Mouse (Mus musculus) v-Abl transformed pro-B cells (cell line): ENCODE data around the gene Krt12.

ENCODE experiments used
- in situ Hi-C, 2 experiments: fragments of 400-800 bp; cut with MboI; formaldehyde crosslinking; loops; one replicate each; pipeline ENCODE4 v1.15.1; 2025; ENCODE audit not compliant: unreplicated experiment in 2 of 2

Krt12 gene

DNA sequence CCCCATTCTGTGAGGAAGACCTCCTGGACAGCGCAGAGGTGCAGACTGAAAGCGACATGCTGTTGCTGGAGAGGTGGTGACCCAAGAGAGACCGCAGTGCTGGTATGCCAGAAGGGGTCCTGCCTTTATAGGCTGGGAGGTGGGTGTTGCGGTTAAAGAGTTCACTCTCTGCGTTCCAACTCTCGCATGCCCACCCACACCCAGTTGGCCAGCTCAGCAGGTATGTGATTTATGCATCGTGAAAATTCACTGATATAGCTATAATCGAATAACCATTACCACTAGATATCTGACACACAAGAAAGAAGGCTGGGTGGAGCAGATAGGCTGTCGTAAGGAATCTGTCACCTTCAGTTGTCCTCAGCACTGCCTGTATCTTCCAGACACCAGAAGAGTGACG lies at the start of gene Krt12:
Krt12 (minus strand) TSS at position 101 of the 400 bp plus-strand sequence.
- in situ Hi-C loops = no loop called here

DNA sequence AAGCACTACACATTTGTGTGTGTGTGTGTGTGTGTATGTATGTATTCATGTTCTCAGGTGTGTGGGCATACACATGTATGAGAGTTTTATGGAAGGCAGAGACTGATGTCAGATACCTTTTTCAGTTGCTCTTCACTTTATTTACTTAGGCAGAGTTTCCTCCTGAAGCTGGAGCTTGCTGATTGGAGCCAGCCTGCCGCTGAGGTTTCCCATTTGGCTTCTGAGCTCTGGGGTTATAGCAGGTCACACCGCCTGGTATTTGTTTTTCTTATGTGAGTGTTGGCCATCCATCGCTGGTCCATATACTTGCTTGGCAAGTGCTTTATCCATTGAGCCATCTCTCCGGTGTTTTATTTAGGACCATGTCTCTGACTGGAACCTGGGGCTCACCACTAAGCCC lies 47.2 kb upstream of the Krt12 start:
- in situ Hi-C loops = loop anchor here (5.0 to 10.0 kb wide), 2 partner anchors 494 to 818 kb away; no protein-coding TSS in a partner anchor

- in situ Hi-C loops = loop anchor here (5.0 to 10.0 kb wide), 2 partner anchors 494 to 819 kb away; no protein-coding TSS in a partner anchor
Observed at GRCm38 (mm10) chr11:99468566-99468965, 46.5 kb upstream of the Krt12 start.

- in situ Hi-C loops = loop anchor here (5.0 to 10.0 kb wide), 2 partner anchors 492 to 821 kb away; no protein-coding TSS in a partner anchor
Observed at GRCm38 (mm10) chr11:99466316-99466715, 44.3 kb upstream of the Krt12 start.

- in situ Hi-C loops = loop anchor here (5.0 to 10.0 kb wide), 4 partner anchors 83 to 832 kb away; no protein-coding TSS in a partner anchor
Observed at GRCm38 (mm10) chr11:99464836-99465235, 42.8 kb upstream of the Krt12 start.

DNA sequence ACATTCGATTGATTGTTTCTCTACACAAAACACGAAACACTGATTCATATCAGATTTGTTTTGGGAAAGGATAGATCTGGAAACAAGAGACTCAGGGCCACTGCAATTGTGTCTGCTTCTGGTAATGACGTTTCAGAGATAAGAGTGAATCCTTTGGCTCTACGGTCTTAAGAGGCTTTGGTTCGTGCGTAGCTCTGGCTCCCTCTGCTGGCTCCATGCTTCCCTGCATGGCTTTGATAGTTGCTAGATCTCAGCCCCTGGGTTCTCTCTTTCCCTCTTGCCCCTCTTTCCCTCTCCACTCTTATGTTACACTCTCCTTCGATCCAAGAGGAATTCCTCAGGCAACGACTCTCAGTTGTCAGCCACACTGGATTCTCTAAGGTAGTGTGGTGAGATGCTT lies 41.1 kb upstream of the Krt12 start:
- in situ Hi-C loops = loop anchor here in 1 of 2 experiments (5.0 to 10.0 kb wide), 3 partner anchors 81 to 834 kb away; no protein-coding TSS in a partner anchor

GRCm38 (mm10) chr11:99461736-99462135 lies 39.7 kb upstream of the Krt12 start:
- in situ Hi-C loops = loop anchor here in 1 of 2 experiments (5.0 to 10.0 kb wide), 3 partner anchors 79 to 836 kb away; no protein-coding TSS in a partner anchor

GRCm38 (mm10) chr11:99458887-99459286 lies 36.8 kb upstream of the Krt12 start:
- in situ Hi-C loops = no loop called here

- in situ Hi-C loops = no loop called here
Observed at GRCm38 (mm10) chr11:99454759-99455158, 32.7 kb upstream of the Krt12 start.

- in situ Hi-C loops = no loop called here
Observed at GRCm38 (mm10) chr11:99454044-99454443, 32.0 kb upstream of the Krt12 start.

- in situ Hi-C loops = no loop called here
Observed at GRCm38 (mm10) chr11:99448769-99449168, 26.7 kb upstream of the Krt12 start.

DNA sequence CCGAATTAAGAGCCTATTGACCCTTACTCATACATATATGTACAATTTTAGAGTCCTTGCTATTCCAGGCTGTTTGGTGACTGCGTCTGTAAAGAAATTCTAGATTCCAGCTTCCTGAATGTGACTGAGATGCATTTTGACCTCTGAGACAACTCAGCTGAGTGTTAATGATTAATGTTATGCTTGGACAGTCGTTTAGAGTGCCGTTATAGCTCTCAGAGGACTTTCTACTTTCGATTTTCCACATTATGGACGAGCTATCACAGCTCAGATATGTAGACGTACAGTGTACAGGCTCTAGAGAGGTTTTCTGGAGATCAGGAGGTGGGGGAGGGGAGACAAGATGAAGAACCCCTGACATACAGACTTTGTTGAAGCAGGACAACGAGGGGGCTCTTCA lies 19.2 kb upstream of the Krt12 start:
- in situ Hi-C loops = no loop called here

DNA sequence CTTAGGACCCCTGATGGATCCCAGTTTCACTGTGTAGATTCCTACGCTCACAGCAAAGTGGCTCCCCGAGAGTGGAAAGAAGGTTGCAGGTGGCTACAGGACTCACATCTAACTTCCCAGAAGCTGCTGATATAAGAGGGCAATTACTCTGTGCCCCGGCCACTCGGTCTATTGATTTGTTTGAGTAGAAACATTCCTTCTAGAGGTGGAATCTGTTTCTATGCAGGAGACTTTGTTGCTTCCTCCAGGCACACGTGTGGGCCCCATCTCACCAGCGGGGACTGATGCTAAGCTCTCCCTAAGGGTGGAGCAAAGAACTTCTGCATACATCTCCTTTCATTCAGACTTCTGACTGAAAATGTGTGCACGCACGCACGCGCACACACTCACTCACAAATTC lies 17.4 kb upstream of the Krt12 start:
- in situ Hi-C loops = no loop called here

GRCm38 (mm10) chr11:99437972-99438371 lies 15.9 kb upstream of the Krt12 start, which contains the start of gene Krt20:
Gene Krt20, minus strand, starts transcription at chr11:99438150.
- in situ Hi-C loops = no loop called here

GRCm38 (mm10) chr11:99436625-99437024 lies 14.6 kb upstream of the Krt12 start:
- in situ Hi-C loops = no loop called here

DNA sequence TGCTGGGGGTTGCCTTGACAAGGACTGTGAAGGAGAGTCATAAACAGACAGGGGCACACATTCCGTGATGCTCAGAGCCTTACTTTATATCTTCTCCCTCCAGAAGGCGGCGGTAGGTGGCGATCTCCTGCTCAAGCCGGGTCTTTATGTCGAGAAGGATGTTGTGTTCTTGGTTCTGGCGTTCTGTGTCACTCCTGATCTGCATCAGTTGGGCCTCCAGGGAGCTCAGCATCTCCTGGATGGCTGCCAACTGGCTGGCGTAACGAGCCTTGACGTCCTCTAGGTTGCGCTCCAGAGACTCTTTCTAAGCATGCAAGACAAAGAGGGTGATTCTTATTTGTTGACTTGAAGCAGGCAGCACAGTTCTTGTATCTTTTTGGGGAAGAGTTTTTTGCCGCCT lies 8.6 kb upstream of the Krt12 start:
- in situ Hi-C loops = no loop called here

- in situ Hi-C loops = no loop called here
Observed at GRCm38 (mm10) chr11:99420586-99420985, 1.5 kb downstream of the Krt12 start.

GRCm38 (mm10) chr11:99417819-99418218 lies 4.2 kb downstream of the Krt12 start:
- in situ Hi-C loops = no loop called here

DNA sequence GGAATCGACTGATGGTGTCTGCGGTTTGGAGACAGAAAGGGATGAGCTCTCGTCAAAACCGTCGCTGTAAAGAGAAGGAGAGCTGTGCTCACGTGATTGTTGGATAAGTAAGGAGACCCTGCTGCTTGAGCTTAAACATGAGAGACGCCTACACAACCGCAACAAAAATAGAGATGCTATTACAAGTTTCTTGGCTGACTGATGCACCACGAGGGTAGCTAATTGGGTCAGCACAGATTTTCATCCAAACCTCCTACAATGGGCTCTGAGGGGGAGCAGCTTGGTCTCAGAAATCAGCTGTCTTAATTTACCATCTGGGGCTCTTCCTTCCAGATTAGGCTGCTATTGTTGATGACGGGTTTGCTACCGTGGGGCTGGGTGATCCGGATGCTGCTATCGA lies 5.2 kb downstream of the Krt12 start:
- in situ Hi-C loops = no loop called here

- in situ Hi-C loops = no loop called here
Observed at GRCm38 (mm10) chr11:99414463-99415147, 7.5 kb downstream of the Krt12 start.

DNA sequence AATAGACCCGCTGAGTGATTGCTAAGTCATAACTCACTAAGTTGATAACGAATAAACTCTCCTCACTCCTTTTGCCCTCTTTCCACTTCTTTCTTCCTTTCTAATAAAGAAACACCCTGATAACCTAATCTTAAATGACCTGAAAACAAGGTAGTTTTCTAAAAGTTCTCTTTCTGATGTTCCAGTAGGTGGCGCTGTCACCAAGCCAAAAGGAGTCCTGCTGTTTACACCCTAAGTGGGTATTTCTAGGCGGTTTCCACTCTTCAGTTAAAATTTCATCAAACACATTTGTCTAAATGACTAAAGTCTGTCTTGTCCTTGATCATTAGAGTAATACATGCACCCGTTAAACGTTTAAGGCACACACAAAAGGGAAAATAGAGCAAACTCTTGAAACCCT lies 8.8 kb downstream of the Krt12 start:
- in situ Hi-C loops = no loop called here

DNA sequence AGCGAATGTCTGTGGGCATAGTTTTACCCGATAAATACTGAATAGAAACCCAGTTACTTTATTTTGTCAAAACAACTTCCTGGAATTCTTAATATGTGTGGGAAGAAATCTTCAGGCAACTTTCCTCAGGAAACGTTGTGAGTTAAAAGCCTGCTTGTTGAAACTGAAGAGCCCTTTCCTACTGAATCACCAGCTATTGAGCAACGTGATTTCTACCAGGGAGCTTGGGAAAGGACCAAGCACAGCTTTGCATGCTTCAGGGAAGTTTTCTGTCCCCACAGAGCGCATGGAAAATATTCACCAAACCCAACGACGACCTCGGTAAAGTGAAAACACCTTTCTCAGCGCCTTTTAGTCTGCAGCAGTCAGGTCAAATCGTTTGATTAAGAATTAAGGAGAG lies 15.9 kb downstream of the Krt12 start:
- in situ Hi-C loops = no loop called here
